ENCODE assay signal across 8 mouse cellular contexts in genomic region chr8:111940171-111941100, GRCm38 (mm10). TPM values are rescaled to one million over a fixed set of nuclear protein-coding genes. Genes with fewer than 3 reads are reported as not detected.
DNase-seq lines count a peak whose midpoint lies in the region; ATAC-seq lines count a peak whose summit lies in the region.

TSS of gene Gabarapl2 (plus strand) at chr8:111940703.

- peak within 1 kb of the TSS; percentile 75 for H3K27ac ChIP-seq in lung, embryonic 16.5 days (ENCODE audit: low read length)

- peak within 1 kb of the TSS; percentile 69 for H3K9ac ChIP-seq in lung, embryonic 16.5 days (ENCODE audit: low read length)

- peaks cover 14% of the 10 kb centered on the region for H3K4me1 ChIP-seq in lung, embryonic 16.5 days (replicated peaks; ENCODE audit: control insufficient read depth, insufficient read depth, low read length)

- H3K36me3 ChIP-seq in lung, embryonic 16.5 days (ENCODE audit: control insufficient read depth, insufficient read depth, low read length) = peaks cover 11% of the 10 kb centered on the region

- H3K4me3 ChIP-seq in lung, embryonic 16.5 days (ENCODE audit: low read length) = peak within 1 kb of the TSS; percentile 64

- peak; percentile 76 for DNase-seq in MEL-GATA-1-ER (ENCODE audit: extremely low read depth, low read depth)
- peak; percentile 96 for DNase-seq in cerebellum, adult 8-10 months
- DNase-seq in forelimb bud, embryonic 11.5 days (ENCODE audit: low read depth, low spot score) = peak; percentile 95
- DNase-seq in layer of hippocampus, adult 9-10 months (ENCODE audit: low spot score) = peak; percentile 90
- peak; percentile 85 for DNase-seq in ovary, postnatal 10 days (ENCODE audit: low spot score)
- DNase-seq in thymus, postnatal 10 days (ENCODE audit: low spot score in 2 of 2) = peak; percentile 88 to 93

- no peaks in the 10 kb centered on the region for H3K27me3 ChIP-seq in lung, embryonic 16.5 days (ENCODE audit: control insufficient read depth, insufficient read depth, low read depth, low read length)

- WGBS in lung, embryonic 16.5 days = under 1% methylated on average over 65 of the region's 65 CpGs

- ATAC-seq in hematopoietic stem cell, adult 5-6 weeks (replicated peaks in 1 of 2; ENCODE audit: insufficient read depth in 1 of 2, low FRiP score in 2 of 2, low TSS enrichment in 1 of 2, low read depth in 1 of 2, poor library complexity in 2 of 2, severe bottlenecking in 2 of 2) = peak; percentile 92 to 94
- ATAC-seq in lung, embryonic 16.5 days (ENCODE audit: low read depth) = peak; percentile 99

- peaks cover 2% of the 10 kb centered on the region; the same call in 1 of the 2 replicates for H3K9me3 ChIP-seq in lung, embryonic 16.5 days (ENCODE audit: control insufficient read depth, low read length)

- peak within 1 kb of the TSS; percentile 89 for H3K4me2 ChIP-seq in lung, embryonic 16.5 days (ENCODE audit: low read depth, low read length)

RNA-seq across cellular contexts. Expression of gene Gabarapl2, which starts in this region (rescaled TPM):
- total RNA-seq in hematopoietic stem cell, adult 5-6 weeks (2017) = 41.8 and 63.8 TPM in 2 replicates
- 195 and 218 TPM in 2 replicates for polyA plus RNA-seq in lung, embryonic 16.5 days (2015; fragmentation: Nextera tagmentation; extraction: Ambion mirVana)

Comparison
In these comparisons a context has a peak if more than half of its experiments do, and no peak if none do; other contexts are left out.
1. Peak in every context shown above with its lines: DNase-seq, ATAC-seq, H3K4me3 ChIP-seq and H3K27ac ChIP-seq.